Mouse (Mus musculus) stomach, postnatal 0 days (tissue): ENCODE measurements around the gene Sik1. TPM values are rescaled to one million over a fixed set of nuclear protein-coding genes. Genes with fewer than 3 reads are reported as not detected.

Source experiments
- ATAC-seq: fragments of 200-750 bp; cut with Nextera tagmentation; 2 replicates; pipeline ENCODE4 v1.8.0; 2017; ENCODE audit not compliant: low FRiP score, low TSS enrichment
- DNase-seq: peaks from one replicate; pipeline ENCODE4 v3.0.0-alpha.2; 2016; ENCODE audit warnings: low spot score
- H3K27ac ChIP-seq: fragments of 300-500 bp; sonication (generic); replicated peaks from 2 replicates; pipeline ENCODE4 v1.5.1; 2014; ENCODE audit warnings: mild to moderate bottlenecking, control low read depth
- H3K27me3 ChIP-seq: fragments of 300-500 bp; sonication (generic); 2 replicates; pipeline ENCODE4 v1.6.1; 2014; ENCODE audit warnings: low read length; ENCODE audit not compliant: control insufficient read depth, insufficient read depth
- H3K36me3 ChIP-seq: fragments of 300-500 bp; sonication (generic); 2 replicates; pipeline ENCODE4 v1.6.1; 2014; ENCODE audit warnings: low read length, mixed read lengths; ENCODE audit not compliant: control insufficient read depth, insufficient read depth
- H3K4me1 ChIP-seq: fragments of 300-500 bp; sonication (generic); replicated peaks from 2 replicates; pipeline ENCODE4 v1.6.1; 2014; ENCODE audit warnings: antibody characterized with exemption; ENCODE audit not compliant: control insufficient read depth, insufficient read depth
- H3K4me2 ChIP-seq: fragments of 300-500 bp; sonication (generic); replicated peaks from 2 replicates; pipeline ENCODE4 v1.6.1; 2014; ENCODE audit warnings: low read depth, mild to moderate bottlenecking, control low read depth, moderate library complexity
- H3K4me3 ChIP-seq: fragments of 300-500 bp; sonication (generic); 2 replicates; pipeline ENCODE4 v1.5.1; 2014; ENCODE audit warnings: low read depth, low read length, control low read depth
- H3K9ac ChIP-seq: fragments of 300-500 bp; sonication (generic); 2 replicates; pipeline ENCODE4 v1.6.1; 2014; ENCODE audit warnings: mild to moderate bottlenecking, low read length, control low read depth, mixed read lengths
- H3K9me3 ChIP-seq: fragments of 300-500 bp; sonication (generic); 2 replicates; pipeline ENCODE4 v1.6.1; 2016; ENCODE audit warnings: low read length; ENCODE audit not compliant: control insufficient read depth
- CTCF ChIP-seq: IDR thresholded peaks from 2 replicates; pipeline ENCODE4 v1.5.1; 2016; ENCODE audit warnings: antibody characterized with exemption, low read depth, mild to moderate bottlenecking, moderate library complexity
- EP300 ChIP-seq: optimal IDR thresholded peaks from 2 replicates; pipeline ENCODE3; 2016; ENCODE audit warnings: antibody characterized with exemption
- WGBS: fragments of 180-500 bp; shearing (Covaris S2); extraction: QIAGEN DNeasy Blood & Tissue Kit; methylation state at CpG from one replicate; pipeline ENCODE4 v1.1.7; 2014; 5-methylcytosine and 5-hydroxymethylcytosine counted together
- polyA plus RNA-seq: library from polyadenylated mRNA; unstranded; fragments of >200 nt; fragmentation: Nextera tagmentation; extraction: Ambion mirVana; gene quantifications from 2 replicates; pipeline ENCODE4 v1.2.1, GENCODE M21; 2015

Sik1 gene
- polyA plus RNA-seq, 1 experiment from 2014 or later, result 18.2 TPM

- no peak for DNase-seq
- no peak overlapping the region for H3K9ac ChIP-seq
- H3K4me3 ChIP-seq, result no peak overlapping the region
- no peak overlapping the region for H3K4me2 ChIP-seq
- 75% methylated on average over 8 of the region's 8 CpGs for WGBS
- no peaks in the 10 kb centered on the region for H3K9me3 ChIP-seq
- ATAC-seq, result no peak
- 0 out of 2 replicates have a peak overlapping the region, but pooled peaks have one; percentile 8 for H3K27ac ChIP-seq
- no peak for TF ChIP-seq EP300
- no peak for TF ChIP-seq CTCF
- peaks cover 10% of the 10 kb centered on the region for H3K4me1 ChIP-seq
- no peaks in the 10 kb centered on the region for H3K36me3 ChIP-seq
- H3K27me3 ChIP-seq, result no peaks in the 10 kb centered on the region
These were observed 17.7 kb upstream of the Sik1 start for GRCm38 (mm10) chr17:31873185-31873870.

- DNase-seq, result no peak
- H3K4me3 ChIP-seq, result no peak overlapping the region
- no peak overlapping the region for H3K9ac ChIP-seq
- 62% methylated on average over 7 of the region's 7 CpGs for WGBS
- no peak overlapping the region for H3K4me2 ChIP-seq
- no peak for ATAC-seq
- peaks cover 7% of the 10 kb centered on the region; the same call in 1 of the 2 replicates for H3K4me1 ChIP-seq
- H3K27ac ChIP-seq, result no peak overlapping the region
- no peaks in the 10 kb centered on the region for H3K36me3 ChIP-seq
- no peaks in the 10 kb centered on the region for H3K9me3 ChIP-seq
- no peak for TF ChIP-seq CTCF
- TF ChIP-seq EP300, result no peak
- no peaks in the 10 kb centered on the region for H3K27me3 ChIP-seq
These were observed 17.2 kb upstream of the Sik1 start for GRCm38 (mm10) chr17:31872826-31873165.

- H3K27me3 ChIP-seq, result no peaks in the 10 kb centered on the region
- peaks cover 4% of the 10 kb centered on the region; the same call in 1 of the 2 replicates for H3K4me1 ChIP-seq
- 0 out of 2 replicates have a peak overlapping the region, but pooled peaks have one; percentile 24 for H3K27ac ChIP-seq
- peak; percentile 84 for DNase-seq
- no peaks in the 10 kb centered on the region for H3K36me3 ChIP-seq
- H3K9ac ChIP-seq, result no peak overlapping the region
- no peak for TF ChIP-seq CTCF
- no peak for TF ChIP-seq EP300
- WGBS, result 54% methylated on average over 14 of the region's 14 CpGs
- ATAC-seq, result no peak
- H3K9me3 ChIP-seq, result no peaks in the 10 kb centered on the region
- H3K4me3 ChIP-seq, result no peak overlapping the region
- H3K4me2 ChIP-seq, result no peak overlapping the region
These were observed 16.6 kb upstream of the Sik1 start for GRCm38 (mm10) chr17:31871968-31872825.

- Histone ChIP-seq H3K4me3 (no peak overlapping the region), H3K27me3 (no peaks in the 10 kb centered on the region), H3K9ac (no peak overlapping the region), H3K4me2 (peak overlapping the region; percentile 31), H3K9me3 (no peaks in the 10 kb centered on the region), H3K36me3 (no peaks in the 10 kb centered on the region), H3K27ac (peak overlapping the region; percentile 74), H3K4me1 (peaks cover 4% of the 10 kb centered on the region; the same call in 1 of the 2 replicates)
- TF ChIP-seq EP300 (no peak), CTCF (no peak)
- 18% methylated on average over 13 of the region's 13 CpGs for WGBS
- DNase-seq (peak; percentile 70), ATAC-seq (peak; percentile 51)
These were observed 15.4 kb upstream of the Sik1 start for GRCm38 (mm10) chr17:31870931-31871421.

GRCm38 (mm10) chr17:31870446-31870845 lies 14.8 kb upstream of the Sik1 start:
- TF ChIP-seq EP300 (no peak), CTCF (no peak)
- Histone ChIP-seq H3K27ac (peak overlapping the region; percentile 74), H3K9me3 (no peaks in the 10 kb centered on the region), H3K4me1 (peaks cover 6% of the 10 kb centered on the region; the same call in 1 of the 2 replicates), H3K27me3 (no peaks in the 10 kb centered on the region), H3K4me2 (peak overlapping the region; percentile 31), H3K9ac (no peak overlapping the region), H3K36me3 (no peaks in the 10 kb centered on the region), H3K4me3 (no peak overlapping the region)
- 63% methylated on average over 9 of the region's 9 CpGs for WGBS
- DNase-seq, result no peak
- ATAC-seq, result no peak
